Mouse (Mus musculus): Measurements from ENCODE around the gene Fbxl2. TPM values are rescaled to one million over a fixed set of nuclear protein-coding genes. Genes with fewer than 3 reads are reported as not detected.

Gene Fbxl2
- polyA plus RNA-seq, 1 experiment: 1.9 TPM

DNA sequence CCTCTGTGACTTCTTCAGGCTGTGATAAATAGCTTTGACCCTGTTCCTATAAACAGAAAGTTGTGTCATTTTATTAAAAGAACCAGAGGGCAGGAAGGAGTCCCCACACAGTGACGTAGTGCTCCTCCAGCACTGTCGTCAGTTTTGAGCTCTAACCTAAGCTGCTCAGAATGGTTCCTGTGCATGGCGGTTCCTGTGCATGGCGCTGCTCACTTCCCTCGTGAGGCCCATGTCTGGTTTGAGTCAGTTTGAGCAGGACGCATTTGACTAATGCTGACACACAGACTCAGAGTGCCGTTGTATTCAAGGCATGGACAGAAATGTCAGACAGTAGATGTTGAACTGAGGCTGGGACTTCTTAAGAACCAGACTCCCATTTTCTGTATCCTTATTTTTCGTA is 74.4 kb downstream of the Fbxl2 start:
- Histone ChIP-seq H3K4me1 (replicated peaks; ENCODE audit: control insufficient read depth, insufficient read depth, low read length) (no peaks in the 10 kb centered on the region), H3K4me3 (ENCODE audit: control insufficient read depth, insufficient read depth, low read length) (no peak overlapping the region), H3K27ac (ENCODE audit: control insufficient read depth, insufficient read depth, low read length) (no peak overlapping the region), H3K36me3 (ENCODE audit: control insufficient read depth, insufficient read depth, low read length) (peaks cover 68% of the 10 kb centered on the region), H3K27me3 (ENCODE audit: control insufficient read depth, insufficient read depth, low read length) (no peaks in the 10 kb centered on the region)
- no peak for TF ChIP-seq CTCF (IDR thresholded peaks at IDR 0.05; ENCODE audit: borderline replicate concordance, control insufficient read depth, extremely low read depth, insufficient read depth, low read length, poor library complexity)
- TF ChIP-seq POLR2A (IDR thresholded peaks at IDR 0.05; ENCODE audit: control insufficient read depth, extremely low read depth, insufficient read depth, low read length, poor library complexity): no peak
- no peak for DNase-seq
- WGBS: 93% methylated on average over 8 of the region's 8 CpGs

- H3K27me3 ChIP-seq (ENCODE audit: control insufficient read depth, insufficient read depth, low read length): no peaks in the 10 kb centered on the region
- no peaks in the 10 kb centered on the region for H3K4me1 ChIP-seq (replicated peaks; ENCODE audit: control insufficient read depth, insufficient read depth, low read length)
- no peak for DNase-seq
- no peak overlapping the region for H3K27ac ChIP-seq (ENCODE audit: control insufficient read depth, insufficient read depth, low read length)
- peaks cover 66% of the 10 kb centered on the region for H3K36me3 ChIP-seq (ENCODE audit: control insufficient read depth, insufficient read depth, low read length)
- no peak for TF ChIP-seq POLR2A (IDR thresholded peaks at IDR 0.05; ENCODE audit: control insufficient read depth, extremely low read depth, insufficient read depth, low read length, poor library complexity)
- no peak for TF ChIP-seq CTCF (IDR thresholded peaks at IDR 0.05; ENCODE audit: borderline replicate concordance, control insufficient read depth, extremely low read depth, insufficient read depth, low read length, poor library complexity)
- no peak overlapping the region for H3K4me3 ChIP-seq (ENCODE audit: control insufficient read depth, insufficient read depth, low read length)
- 96% methylated on average over 14 of the region's 14 CpGs for WGBS
Observed at GRCm38 (mm10) chr9:113970041-113970440, 76.0 kb downstream of the Fbxl2 start.

- DNase-seq: no peak
- 97% methylated on average over 8 of the region's 8 CpGs for WGBS
- H3K27ac ChIP-seq (ENCODE audit: control insufficient read depth, insufficient read depth, low read length): no peak overlapping the region
- H3K4me1 ChIP-seq (replicated peaks; ENCODE audit: control insufficient read depth, insufficient read depth, low read length): no peaks in the 10 kb centered on the region
- no peak overlapping the region for H3K4me3 ChIP-seq (ENCODE audit: control insufficient read depth, insufficient read depth, low read length)
- TF ChIP-seq CTCF (IDR thresholded peaks at IDR 0.05; ENCODE audit: borderline replicate concordance, control insufficient read depth, extremely low read depth, insufficient read depth, low read length, poor library complexity) (no peak), POLR2A (IDR thresholded peaks at IDR 0.05; ENCODE audit: control insufficient read depth, extremely low read depth, insufficient read depth, low read length, poor library complexity) (no peak)
- peaks cover 65% of the 10 kb centered on the region for H3K36me3 ChIP-seq (ENCODE audit: control insufficient read depth, insufficient read depth, low read length)
- H3K27me3 ChIP-seq (ENCODE audit: control insufficient read depth, insufficient read depth, low read length): no peaks in the 10 kb centered on the region
Observed at GRCm38 (mm10) chr9:113969399-113969798, 76.6 kb downstream of the Fbxl2 start.

GRCm38 (mm10) chr9:113968967-113969366 is 77.0 kb downstream of the Fbxl2 start:
- TF ChIP-seq CTCF (IDR thresholded peaks at IDR 0.05; ENCODE audit: borderline replicate concordance, control insufficient read depth, extremely low read depth, insufficient read depth, low read length, poor library complexity) (no peak), POLR2A (IDR thresholded peaks at IDR 0.05; ENCODE audit: control insufficient read depth, extremely low read depth, insufficient read depth, low read length, poor library complexity) (no peak)
- H3K4me1 ChIP-seq (replicated peaks; ENCODE audit: control insufficient read depth, insufficient read depth, low read length): no peaks in the 10 kb centered on the region
- H3K27me3 ChIP-seq (ENCODE audit: control insufficient read depth, insufficient read depth, low read length): no peaks in the 10 kb centered on the region
- peaks cover 68% of the 10 kb centered on the region for H3K36me3 ChIP-seq (ENCODE audit: control insufficient read depth, insufficient read depth, low read length)
- no peak for DNase-seq
- no peak overlapping the region for H3K27ac ChIP-seq (ENCODE audit: control insufficient read depth, insufficient read depth, low read length)
- WGBS: 92% methylated on average over 7 of the region's 7 CpGs
- no peak overlapping the region for H3K4me3 ChIP-seq (ENCODE audit: control insufficient read depth, insufficient read depth, low read length)

- DNase-seq: no peak
- WGBS: over 99% methylated on average over 4 of the region's 4 CpGs
- Histone ChIP-seq H3K27ac (ENCODE audit: control insufficient read depth, insufficient read depth, low read length) (no peak overlapping the region), H3K4me3 (ENCODE audit: control insufficient read depth, insufficient read depth, low read length) (no peak overlapping the region), H3K27me3 (ENCODE audit: control insufficient read depth, insufficient read depth, low read length) (no peaks in the 10 kb centered on the region), H3K36me3 (ENCODE audit: control insufficient read depth, insufficient read depth, low read length) (peaks cover 75% of the 10 kb centered on the region), H3K4me1 (replicated peaks; ENCODE audit: control insufficient read depth, insufficient read depth, low read length) (no peaks in the 10 kb centered on the region)
- TF ChIP-seq CTCF (IDR thresholded peaks at IDR 0.05; ENCODE audit: borderline replicate concordance, control insufficient read depth, extremely low read depth, insufficient read depth, low read length, poor library complexity): no peak
- no peak for TF ChIP-seq POLR2A (IDR thresholded peaks at IDR 0.05; ENCODE audit: control insufficient read depth, extremely low read depth, insufficient read depth, low read length, poor library complexity)
Observed at GRCm38 (mm10) chr9:113966838-113967237, 79.2 kb downstream of the Fbxl2 start.

DNA sequence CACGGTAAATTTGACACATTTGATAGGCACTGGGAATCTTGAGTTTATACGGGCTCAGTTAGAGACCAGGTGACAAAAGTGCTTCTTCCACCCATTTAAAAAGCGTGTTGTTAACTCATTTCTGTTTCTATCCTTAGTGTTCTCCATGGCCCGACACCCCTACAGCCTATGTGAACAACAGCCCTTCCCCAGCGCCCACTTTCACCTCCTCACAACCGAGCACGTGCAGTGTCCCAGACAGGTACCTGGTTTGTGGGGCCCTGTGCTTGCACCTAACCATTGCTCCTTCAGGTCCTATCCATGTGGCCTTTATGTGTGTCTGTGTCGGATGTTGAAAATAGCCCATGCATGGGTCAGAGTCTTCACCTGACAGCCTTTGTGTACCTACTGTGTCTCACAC is 81.6 kb downstream of the Fbxl2 start:
- no peak for DNase-seq
- peaks cover 74% of the 10 kb centered on the region for H3K36me3 ChIP-seq (ENCODE audit: control insufficient read depth, insufficient read depth, low read length)
- TF ChIP-seq POLR2A (IDR thresholded peaks at IDR 0.05; ENCODE audit: control insufficient read depth, extremely low read depth, insufficient read depth, low read length, poor library complexity): no peak
- no peak for TF ChIP-seq CTCF (IDR thresholded peaks at IDR 0.05; ENCODE audit: borderline replicate concordance, control insufficient read depth, extremely low read depth, insufficient read depth, low read length, poor library complexity)
- H3K27me3 ChIP-seq (ENCODE audit: control insufficient read depth, insufficient read depth, low read length): no peaks in the 10 kb centered on the region
- no peaks in the 10 kb centered on the region for H3K4me1 ChIP-seq (replicated peaks; ENCODE audit: control insufficient read depth, insufficient read depth, low read length)
- no peak overlapping the region for H3K27ac ChIP-seq (ENCODE audit: control insufficient read depth, insufficient read depth, low read length)
- H3K4me3 ChIP-seq (ENCODE audit: control insufficient read depth, insufficient read depth, low read length): no peak overlapping the region
- WGBS: over 99% methylated on average over 8 of the region's 8 CpGs

- Histone ChIP-seq H3K27ac (ENCODE audit: control insufficient read depth, insufficient read depth, low read length) (no peak overlapping the region), H3K4me3 (ENCODE audit: control insufficient read depth, insufficient read depth, low read length) (no peak overlapping the region), H3K4me1 (replicated peaks; ENCODE audit: control insufficient read depth, insufficient read depth, low read length) (no peaks in the 10 kb centered on the region), H3K27me3 (ENCODE audit: control insufficient read depth, insufficient read depth, low read length) (no peaks in the 10 kb centered on the region), H3K36me3 (ENCODE audit: control insufficient read depth, insufficient read depth, low read length) (peaks cover 76% of the 10 kb centered on the region)
- TF ChIP-seq POLR2A (IDR thresholded peaks at IDR 0.05; ENCODE audit: control insufficient read depth, extremely low read depth, insufficient read depth, low read length, poor library complexity) (no peak), CTCF (IDR thresholded peaks at IDR 0.05; ENCODE audit: borderline replicate concordance, control insufficient read depth, extremely low read depth, insufficient read depth, low read length, poor library complexity) (no peak)
- no peak for DNase-seq
Observed at GRCm38 (mm10) chr9:113963718-113964117, 82.3 kb downstream of the Fbxl2 start.

Measured in thymus, adult 2 months (tissue).